Mouse (Mus musculus): ENCODE measurements around the gene Vmn2r109. TPM values are rescaled to one million over a fixed set of nuclear protein-coding genes. Genes with fewer than 3 reads are reported as not detected.
"Not testable (repeated sequence)": the region's sequence is repeated elsewhere in the genome, so short reads cannot be mapped to it uniquely, and the experiment has no call there.

Vmn2r109 gene
- total RNA-seq (2021) = not detected
- long read RNA-seq, experiment 1 = 0 reads
- long read RNA-seq, experiment 2 = 0 reads

DNA sequence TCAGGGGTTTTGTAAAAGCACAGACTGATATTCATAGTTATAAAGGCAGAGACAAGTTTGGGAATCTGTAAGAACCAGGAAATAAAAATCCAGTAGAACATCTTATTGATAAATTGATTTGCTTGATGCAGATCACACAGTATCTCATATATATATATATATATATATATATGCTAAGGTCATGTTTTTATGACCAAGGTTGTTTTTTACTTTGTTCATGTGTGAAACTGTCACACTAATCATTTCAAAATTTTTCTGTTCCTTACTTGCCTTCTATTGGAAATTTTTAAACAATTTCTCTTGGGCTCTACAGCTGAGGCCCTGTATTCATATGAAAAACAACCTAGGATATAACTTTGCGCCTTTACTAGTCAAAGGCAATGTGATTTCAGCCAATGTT is at the start of gene Vmn2r109:
Gene Vmn2r109 (minus strand): TSS at position 101 of the 400 bp plus-strand sequence.
- no peak for DNase-seq

- no peak for DNase-seq
These were observed 31.8 kb upstream of the Vmn2r109 start, which contains the start of gene Vmn2r110 for GRCm38 (mm10) chr17:20596323-20596722. Gene Vmn2r110, minus strand, starts transcription at chr17:20596423.

DNA sequence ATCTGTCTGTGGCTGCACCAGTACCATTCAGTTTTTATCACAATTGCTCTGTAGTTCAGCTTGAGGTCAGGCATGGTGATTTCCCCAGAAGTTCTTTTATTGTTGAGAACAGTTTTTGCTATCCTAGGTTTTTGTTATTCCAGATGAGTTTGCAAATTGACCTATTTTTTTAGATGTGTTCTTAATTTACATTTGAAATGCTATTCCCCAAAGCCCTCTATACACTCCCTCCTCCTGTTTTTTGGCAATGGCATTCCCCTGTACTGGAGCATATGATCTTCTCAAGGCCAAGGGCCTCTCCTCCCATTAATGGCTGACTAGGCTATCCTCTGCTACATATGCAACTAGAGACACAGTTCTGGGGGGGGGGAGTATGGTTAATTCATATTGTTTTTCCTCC is 56.3 kb downstream of the Vmn2r109 start:
- not testable (repeated sequence) for DNase-seq

DNA sequence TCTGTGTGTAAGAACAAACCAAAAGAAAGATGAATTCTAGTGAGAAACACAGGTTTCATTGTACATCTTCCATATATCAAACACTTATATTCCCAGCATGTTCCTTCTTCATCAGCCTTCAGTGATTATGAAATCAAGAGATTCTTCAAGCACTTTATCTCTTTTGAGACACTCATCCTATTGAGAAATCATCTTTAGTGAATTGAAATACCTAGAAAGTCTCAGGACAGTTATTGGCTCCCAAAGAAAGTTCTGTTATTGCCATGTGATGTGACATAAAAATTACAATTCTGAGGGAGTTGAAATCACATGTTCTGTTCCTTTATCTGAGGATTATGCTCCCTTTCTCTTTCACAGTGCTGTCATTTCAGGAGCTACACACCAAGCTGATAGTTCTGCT is 66.7 kb downstream of the Vmn2r109 start, which contains the start of gene Vmn1r225:
Gene Vmn1r225 (plus strand): TSS at position 301 of the 400 bp plus-strand sequence.
- no peak for DNase-seq

Other genes with a start within 250 kb of the Vmn2r109 start
- gene Vmn2r107, start 219.5 kb downstream of the Vmn2r109 start, total RNA-seq (2021) = not detected
- not detected for gene Vmn1r224, start 150.6 kb downstream of the Vmn2r109 start, total RNA-seq (2021)
- not detected for gene Vmn2r108, start 83.4 kb downstream of the Vmn2r109 start, total RNA-seq (2021)
- not detected for gene Vmn1r225, start 66.6 kb downstream of the Vmn2r109 start, total RNA-seq (2021)
- not detected for gene Vmn2r110, start 31.7 kb upstream of the Vmn2r109 start, total RNA-seq (2021)
- gene Fpr-rs3, start 60.1 kb upstream of the Vmn2r109 start, total RNA-seq (2021) = not detected
- gene Vmn1r226, start 118.1 kb upstream of the Vmn2r109 start, total RNA-seq (2021) = not detected
- gene Vmn1r227, start 165.1 kb upstream of the Vmn2r109 start, total RNA-seq (2021) = not detected
- not detected for gene Vmn1r228, start 221.4 kb upstream of the Vmn2r109 start, total RNA-seq (2021)
- under 1 TPM in 1 of 2 experiments, not detected in 1; 0.02 TPM for gene Vmn1r229, start 246.8 kb upstream of the Vmn2r109 start, total RNA-seq (2021)

All from gastrocnemius, postnatal 10 days (tissue).